Mouse (Mus musculus) thymus, adult 2 months (tissue): ENCODE measurements around the gene Txnrd3.

Experiments used
- CTCF ChIP-seq: fragments of 200-500 bp; IDR thresholded peaks from 2 replicates; pipeline ENCODE4 v1.5.1; 2012; ENCODE audit warnings: mild to moderate bottlenecking, control low read depth, low read length, moderate library complexity, borderline replicate concordance; ENCODE audit not compliant: control insufficient read depth, poor library complexity, insufficient read depth; ENCODE audit errors: extremely low read depth
- POLR2A ChIP-seq: fragments of 200-500 bp; IDR thresholded peaks from 2 replicates; pipeline ENCODE4 v1.6.1; 2012; ENCODE audit warnings: mild to moderate bottlenecking, low read length, control low read depth, moderate library complexity; ENCODE audit not compliant: control insufficient read depth, poor library complexity, insufficient read depth; ENCODE audit errors: extremely low read depth

- peak; percentile 32; the same call in 1 of the 2 replicates for TF ChIP-seq CTCF
- no peak for TF ChIP-seq POLR2A
Measured at GRCm38 (mm10) chr6:89607999-89608398, 35.8 kb upstream of the Txnrd3 start.
